Mouse (Mus musculus) brain, embryonic 14.5 days (tissue): ENCODE measurements around the gene Erv3. TPM values are rescaled to one million over a fixed set of nuclear protein-coding genes. Genes with fewer than 3 reads are reported as not detected.
A peak's percentile ranks its signal among the peaks of the same experiment; 100 is the strongest.

Source experiments
- DNase-seq: peaks from one replicate; pipeline ENCODE4 v3.0.0-alpha.2; 2011; ENCODE audit warnings: low read depth
- CTCF ChIP-seq: fragments of 200-500 bp; IDR thresholded peaks from 2 replicates; pipeline ENCODE4 v1.5.1; 2012; ENCODE audit warnings: inconsistent platforms, mild to moderate bottlenecking, moderate library complexity, borderline replicate concordance; ENCODE audit not compliant: insufficient read depth, insufficient read length; ENCODE audit errors: extremely low read depth
- POLR2A ChIP-seq: fragments of 200-500 bp; IDR thresholded peaks from 2 replicates; pipeline ENCODE4 v1.6.1; 2012; ENCODE audit warnings: mild to moderate bottlenecking, inconsistent platforms, borderline replicate concordance; ENCODE audit not compliant: poor library complexity, insufficient read depth, insufficient read length, severe bottlenecking; ENCODE audit errors: extremely low read depth
- polyA plus RNA-seq: library from polyadenylated mRNA; depleted of rRNA; stranded (reverse); fragments of >200 nt; gene quantifications from 2 replicates; pipeline ENCODE4 v1.2.3, GENCODE M21; 2012; rRNA removed

Gene Erv3
- 0.03 and 0.04 TPM in 2 replicates for polyA plus RNA-seq

GRCm38 (mm10) chr2:131859721-131860120, at the start of gene Erv3:
Gene Erv3, minus strand, starts transcription at chr2:131859747.
- TF ChIP-seq POLR2A: no peak
- DNase-seq: no peak

- TF ChIP-seq POLR2A (no peak), CTCF (no peak)
- no peak for DNase-seq
Observed at GRCm38 (mm10) chr2:131908906-131909305, 49.4 kb upstream of the Erv3 start.

GRCm38 (mm10) chr2:131908351-131908861, 48.9 kb upstream of the Erv3 start:
- no peak for TF ChIP-seq CTCF
- TF ChIP-seq POLR2A: no peak
- DNase-seq: no peak

GRCm38 (mm10) chr2:131907311-131907710, 47.8 kb upstream of the Erv3 start:
- TF ChIP-seq POLR2A: no peak
- DNase-seq: no peak

- no peak for DNase-seq
- TF ChIP-seq POLR2A (no peak), CTCF (no peak)
Observed at GRCm38 (mm10) chr2:131906846-131907245, 47.3 kb upstream of the Erv3 start.

DNA sequence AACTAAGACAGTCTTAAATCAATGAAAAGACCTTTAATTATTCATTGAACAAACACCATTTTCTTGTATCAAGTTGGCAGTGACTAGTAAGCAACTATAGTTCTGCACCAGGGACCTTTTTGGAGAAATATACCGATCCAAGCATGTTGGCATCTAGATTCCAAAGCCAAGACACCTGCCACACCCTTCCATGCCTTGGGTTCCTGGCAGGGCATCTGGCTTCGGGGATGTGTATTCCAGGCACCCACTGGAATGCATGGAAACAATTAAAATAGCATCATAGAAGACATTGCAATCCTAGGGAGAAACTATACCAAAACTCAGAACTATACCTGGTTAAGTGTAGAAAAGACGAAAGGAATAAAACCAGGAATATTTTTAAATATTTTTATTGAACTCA, 46.7 kb upstream of the Erv3 start:
- TF ChIP-seq POLR2A: no peak
- no peak for TF ChIP-seq CTCF
- DNase-seq: no peak

DNA sequence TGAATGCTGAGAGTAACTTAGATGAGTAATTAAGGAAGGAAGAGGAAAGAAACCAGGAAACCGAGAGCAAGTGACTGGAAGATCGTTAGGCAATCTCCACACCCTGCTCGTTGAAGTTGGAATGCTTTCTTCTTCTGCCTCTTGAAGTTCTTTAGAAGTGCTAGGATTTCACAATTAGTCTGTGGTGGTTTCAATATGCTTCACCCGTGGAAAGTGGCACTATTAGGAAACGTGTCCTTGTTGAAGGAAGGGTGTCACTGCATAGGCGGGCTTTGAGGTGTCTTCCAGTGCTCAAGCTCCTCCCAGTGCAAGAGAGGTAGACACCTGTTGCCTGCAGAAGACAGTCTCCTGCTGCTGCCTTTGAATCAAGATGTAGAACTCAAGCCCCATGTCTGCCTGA, 46.2 kb upstream of the Erv3 start:
- DNase-seq: no peak

DNA sequence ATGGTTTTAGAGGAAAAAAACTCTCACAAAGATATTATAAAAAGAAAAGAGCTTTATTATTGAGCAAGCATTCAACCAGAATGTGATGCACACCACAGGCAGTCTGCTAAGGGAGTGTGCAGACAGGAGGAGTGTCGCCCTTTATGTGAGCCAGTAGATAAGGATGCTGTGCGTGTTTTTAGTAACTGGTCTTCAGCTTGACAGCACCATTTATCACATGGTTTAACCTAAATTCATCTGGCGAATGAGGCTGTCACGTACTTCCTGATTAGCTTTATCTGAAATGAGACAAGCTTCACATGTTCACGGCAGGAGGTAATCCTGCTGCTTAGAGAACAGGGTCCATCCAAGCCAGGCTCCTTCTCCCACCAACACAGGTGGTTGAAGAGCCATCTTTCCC, 45.5 kb upstream of the Erv3 start:
- DNase-seq: peak; percentile 24
- no peak for TF ChIP-seq CTCF
- TF ChIP-seq POLR2A: no peak

More for the DNA sequence above, 46.2 kb upstream of the Erv3 start:
- TF ChIP-seq CTCF (no peak), POLR2A (no peak)

DNA sequence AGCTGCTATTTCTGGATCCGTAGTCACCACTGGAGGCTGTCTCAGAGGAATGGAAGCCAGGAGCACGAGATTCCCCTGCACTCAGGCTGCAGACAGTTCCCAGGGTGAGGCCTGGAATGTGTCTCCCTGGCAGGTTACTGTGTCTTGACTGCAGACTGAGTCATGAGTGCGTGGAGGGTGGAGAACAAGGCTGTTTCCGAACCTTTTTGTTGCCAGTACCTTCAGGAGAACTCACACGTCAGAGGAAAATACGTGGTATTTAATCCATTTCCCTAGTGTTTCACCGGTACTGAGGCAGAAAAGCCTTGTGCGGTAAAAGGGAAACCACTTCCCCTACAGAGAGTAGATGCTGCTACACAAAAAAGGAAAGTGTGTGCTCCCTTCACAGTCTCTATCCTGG, 43.3 kb upstream of the Erv3 start:
- TF ChIP-seq CTCF (no peak), POLR2A (no peak)
- no peak for DNase-seq

GRCm38 (mm10) chr2:131902423-131902822, 42.9 kb upstream of the Erv3 start:
- TF ChIP-seq CTCF (no peak), POLR2A (no peak)

GRCm38 (mm10) chr2:131897336-131898109, 38.0 kb upstream of the Erv3 start:
- no peak for TF ChIP-seq CTCF
- TF ChIP-seq POLR2A: no peak
- DNase-seq: peak; percentile 77

More at GRCm38 (mm10) chr2:131902423-131902822, 42.9 kb upstream of the Erv3 start:
- no peak for DNase-seq

DNA sequence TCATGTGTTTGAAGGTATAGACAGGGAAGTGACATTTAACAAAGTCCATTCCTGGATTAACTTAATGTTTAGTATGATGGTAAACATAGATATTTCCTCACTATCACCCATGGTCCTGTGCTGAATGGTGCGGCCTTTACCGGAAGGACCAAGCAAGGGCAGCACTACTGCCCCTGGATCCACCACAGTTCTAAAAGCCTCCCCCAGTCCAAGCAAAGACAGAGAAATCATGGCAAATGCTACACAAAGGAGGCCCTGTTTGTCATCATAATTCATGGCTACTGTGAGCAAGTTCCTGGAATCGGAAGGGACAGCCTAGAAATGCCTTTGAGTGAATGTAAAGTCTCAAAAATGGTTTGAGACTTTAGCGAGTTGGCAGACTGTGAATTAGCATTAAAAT, 36.5 kb upstream of the Erv3 start:
- no peak for DNase-seq
- no peak for TF ChIP-seq POLR2A
- TF ChIP-seq CTCF: no peak

- no peak for DNase-seq
- no peak for TF ChIP-seq CTCF
- TF ChIP-seq POLR2A: no peak
Observed at GRCm38 (mm10) chr2:131895106-131895505, 35.6 kb upstream of the Erv3 start.

DNA sequence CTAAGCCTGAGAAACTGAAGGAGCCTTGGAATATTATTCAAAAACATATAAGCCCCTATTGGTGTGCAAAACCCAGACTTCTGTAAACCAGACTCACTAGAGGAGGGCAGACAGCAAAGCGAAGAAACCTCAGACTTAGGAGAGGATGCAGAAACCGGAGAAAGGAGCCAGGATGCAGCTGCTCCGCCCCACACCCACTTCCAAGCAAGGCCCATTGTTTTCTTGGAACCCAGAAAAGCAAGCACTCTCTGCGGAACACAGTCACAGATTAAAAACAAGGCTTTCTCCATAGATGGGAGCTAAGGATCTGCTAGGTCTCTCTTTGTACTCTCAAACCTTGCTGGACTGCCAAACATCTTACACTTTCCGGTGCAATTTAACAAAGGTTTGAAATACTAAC, 33.0 kb upstream of the Erv3 start:
- peak; percentile 51 for DNase-seq

More for the DNA sequence above, 33.0 kb upstream of the Erv3 start:
- TF ChIP-seq CTCF (no peak), POLR2A (no peak)
